Mouse (Mus musculus) neural tube, embryonic 15.5 days (tissue): ENCODE measurements at regions not wholly inside any gene's neighbourhood (a gene's known extent, or its start where the extent isn't known, plus 50 kb on each side); places are given as distances from the start of the nearest gene placed in this dataset.

Experiments
- ATAC-seq: fragments of 200-750 bp; cut with Nextera tagmentation; 2 replicates; pipeline ENCODE4 v1.8.0; 2017; ENCODE audit warnings: mild to moderate bottlenecking, moderate TSS enrichment, moderate library complexity; ENCODE audit not compliant: low FRiP score
- H3K27ac ChIP-seq: fragments of 300-500 bp; sonication (generic); replicated peaks from 2 replicates; pipeline ENCODE4 v1.5.1; 2015; ENCODE audit warnings: mild to moderate bottlenecking, inconsistent platforms
- H3K27me3 ChIP-seq: fragments of 300-500 bp; sonication (generic); replicated peaks from 2 replicates; pipeline ENCODE4 v1.6.1; 2015; ENCODE audit warnings: inconsistent platforms
- H3K36me3 ChIP-seq: fragments of 300-500 bp; sonication (generic); 2 replicates; pipeline ENCODE4 v1.6.1; 2015; ENCODE audit warnings: inconsistent platforms
- H3K4me1 ChIP-seq: fragments of 300-500 bp; sonication (generic); 2 replicates; pipeline ENCODE4 v1.6.1; 2015; ENCODE audit warnings: inconsistent platforms
- H3K4me2 ChIP-seq: fragments of 300-500 bp; sonication (generic); 2 replicates; pipeline ENCODE4 v1.6.1; 2015; ENCODE audit warnings: inconsistent platforms, mild to moderate bottlenecking, moderate library complexity
- H3K4me3 ChIP-seq: fragments of 300-500 bp; sonication (generic); replicated peaks from 2 replicates; pipeline ENCODE4 v1.5.1; 2015; ENCODE audit warnings: mild to moderate bottlenecking, inconsistent platforms
- H3K9ac ChIP-seq: fragments of 300-500 bp; sonication (generic); replicated peaks from 2 replicates; pipeline ENCODE4 v1.6.1; 2015; ENCODE audit warnings: mild to moderate bottlenecking, inconsistent platforms
- H3K9me3 ChIP-seq: fragments of 300-500 bp; sonication (generic); replicated peaks from 2 replicates; pipeline ENCODE4 v1.6.1; 2016; ENCODE audit warnings: inconsistent platforms
- WGBS: fragments of 180-500 bp; shearing (Covaris S2); methylation state at CpG from one replicate; pipeline ENCODE4 v1.1.7; 2015; ENCODE audit warnings: mixed read lengths; 5-methylcytosine and 5-hydroxymethylcytosine counted together

DNA sequence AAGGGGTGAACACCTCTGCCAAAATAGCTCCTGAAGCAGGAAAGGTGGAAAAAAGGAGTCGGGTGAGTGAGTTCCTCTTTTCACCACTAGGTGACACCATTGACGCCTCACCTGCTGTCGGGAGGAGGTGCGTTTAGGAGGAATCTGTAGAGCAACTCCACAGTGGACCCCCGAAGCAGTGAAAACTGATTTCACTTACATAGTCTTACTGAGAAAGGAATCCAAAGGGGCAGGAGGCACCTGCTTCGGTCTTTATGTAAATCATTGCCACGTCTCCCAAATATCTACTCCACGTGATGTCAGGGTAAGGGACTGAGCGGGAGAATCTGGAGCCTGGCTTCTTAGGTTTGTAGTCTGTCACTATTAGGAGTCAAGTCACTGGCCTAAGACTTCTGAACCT lies 220.5 kb upstream of the Ddhd1 start:
- H3K4me2 ChIP-seq = peak overlapping the region; percentile 46
- H3K4me3 ChIP-seq = no peak overlapping the region
- no peaks in the 10 kb centered on the region; the same call in 1 of the 2 replicates for H3K27me3 ChIP-seq
- no peaks in the 10 kb centered on the region for H3K4me1 ChIP-seq
- no peak overlapping the region for H3K27ac ChIP-seq
- whole genome bisulfite sequencing = 19% methylated on average over 9 of the region's 9 CpGs
- no peaks in the 10 kb centered on the region for H3K36me3 ChIP-seq
- H3K9ac ChIP-seq = no peak overlapping the region
- ATAC-seq = 0 out of 2 replicates have a peak, but pooled peaks have one; percentile 45
- no peaks in the 10 kb centered on the region for H3K9me3 ChIP-seq

DNA sequence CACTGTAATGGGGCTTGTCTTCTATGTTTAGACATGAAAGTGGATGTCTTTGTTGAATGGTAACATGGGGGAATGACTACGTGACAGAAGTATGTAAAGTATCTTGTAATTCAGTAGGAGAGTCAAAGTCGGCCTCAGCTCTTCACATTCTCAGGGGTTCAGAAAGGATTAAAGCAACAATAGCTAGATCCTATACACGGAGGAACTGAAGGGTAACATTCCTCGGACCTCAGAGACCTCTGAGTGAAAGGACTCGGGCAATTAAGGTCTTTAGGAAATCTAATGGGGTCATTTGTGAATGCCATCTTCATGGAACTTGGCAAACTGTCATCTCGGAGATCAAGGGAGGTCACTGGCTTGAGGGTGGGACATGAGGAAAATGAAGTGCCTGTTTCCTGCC lies 262.8 kb upstream of the Ddhd1 start:
- 6% methylated on average over 6 of the region's 6 CpGs for WGBS
- ATAC-seq = no peak
- no peaks in the 10 kb centered on the region for H3K4me1 ChIP-seq
- H3K36me3 ChIP-seq = no peaks in the 10 kb centered on the region
- H3K9me3 ChIP-seq = no peaks in the 10 kb centered on the region
- no peak overlapping the region for H3K4me2 ChIP-seq
- H3K27ac ChIP-seq = no peak overlapping the region
- H3K27me3 ChIP-seq = no peaks in the 10 kb centered on the region
- no peak overlapping the region for H3K9ac ChIP-seq
- no peak overlapping the region for H3K4me3 ChIP-seq

DNA sequence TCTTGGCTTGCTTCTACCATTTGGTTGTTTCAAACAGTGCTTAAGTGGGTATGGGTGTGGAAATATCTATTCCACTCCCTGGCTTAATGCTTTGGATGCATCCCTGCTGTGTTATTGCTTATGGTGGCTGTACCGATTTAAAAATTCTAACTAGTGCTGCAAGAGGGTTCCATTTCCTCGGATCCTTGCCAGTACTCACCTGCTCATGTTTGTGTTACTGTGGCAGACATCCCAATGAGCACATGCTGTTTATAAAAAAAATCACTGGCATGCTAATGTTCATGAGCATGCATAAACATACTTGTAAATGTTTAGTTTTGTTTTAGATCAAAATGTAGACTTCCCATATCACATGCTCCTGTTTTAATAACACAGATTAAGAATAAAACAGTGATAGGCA lies 285.6 kb upstream of the Ddhd1 start:
- H3K4me2 ChIP-seq = no peak overlapping the region
- H3K4me1 ChIP-seq = no peaks in the 10 kb centered on the region
- H3K4me3 ChIP-seq = no peak overlapping the region
- WGBS = 65% methylated on average over 2 of the region's 2 CpGs
- no peak for ATAC-seq
- H3K36me3 ChIP-seq = no peaks in the 10 kb centered on the region
- no peaks in the 10 kb centered on the region for H3K27me3 ChIP-seq
- no peak overlapping the region for H3K9ac ChIP-seq
- no peaks in the 10 kb centered on the region for H3K9me3 ChIP-seq
- no peak overlapping the region for H3K27ac ChIP-seq

DNA sequence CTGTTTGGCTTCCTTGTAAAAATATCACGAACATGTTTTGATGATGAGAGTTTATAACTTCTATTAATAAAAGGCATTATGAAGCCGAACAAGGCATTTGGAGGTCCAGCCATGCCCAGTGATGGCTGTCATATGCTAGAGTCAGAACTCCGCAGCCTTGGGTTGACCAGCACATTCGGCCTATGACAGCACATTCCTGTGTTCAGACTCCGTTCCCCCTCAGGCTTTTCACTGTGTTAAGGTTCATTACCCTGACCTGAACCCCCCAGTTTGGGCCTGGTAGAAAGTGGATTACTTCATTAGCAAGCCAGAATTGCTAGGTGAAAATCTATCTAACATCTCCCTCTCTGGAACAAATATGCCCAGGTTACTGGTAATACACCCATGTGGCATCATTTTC lies 286.2 kb upstream of the Ddhd1 start:
- Histone ChIP-seq H3K4me2 (no peak overlapping the region), H3K9ac (no peak overlapping the region), H3K27me3 (no peaks in the 10 kb centered on the region), H3K9me3 (no peaks in the 10 kb centered on the region), H3K36me3 (no peaks in the 10 kb centered on the region), H3K4me3 (no peak overlapping the region), H3K4me1 (no peaks in the 10 kb centered on the region), H3K27ac (no peak overlapping the region)
- 85% methylated on average over 5 of the region's 5 CpGs for WGBS
- no peak for ATAC-seq

DNA sequence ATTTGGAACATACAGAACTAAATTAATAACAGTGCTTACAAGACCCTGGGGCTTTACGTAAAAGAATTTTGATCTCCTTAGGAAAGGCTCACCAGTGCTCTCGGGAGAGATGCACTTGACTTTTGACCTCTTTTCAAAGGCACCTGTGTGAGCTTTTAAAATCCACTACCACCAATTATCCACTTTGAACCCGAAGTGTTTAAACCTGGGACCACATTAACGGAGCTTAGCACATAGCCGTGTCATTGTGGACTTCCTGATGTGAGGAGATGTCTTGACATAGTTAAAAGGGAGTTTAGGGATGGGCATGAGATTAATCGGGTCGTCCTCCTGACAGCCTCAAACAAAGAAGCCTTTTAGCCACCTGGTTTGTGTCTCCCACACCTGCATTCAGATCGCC lies 286.6 kb upstream of the Ddhd1 start:
- WGBS = 65% methylated on average over 8 of the region's 8 CpGs
- no peak for ATAC-seq

DNA sequence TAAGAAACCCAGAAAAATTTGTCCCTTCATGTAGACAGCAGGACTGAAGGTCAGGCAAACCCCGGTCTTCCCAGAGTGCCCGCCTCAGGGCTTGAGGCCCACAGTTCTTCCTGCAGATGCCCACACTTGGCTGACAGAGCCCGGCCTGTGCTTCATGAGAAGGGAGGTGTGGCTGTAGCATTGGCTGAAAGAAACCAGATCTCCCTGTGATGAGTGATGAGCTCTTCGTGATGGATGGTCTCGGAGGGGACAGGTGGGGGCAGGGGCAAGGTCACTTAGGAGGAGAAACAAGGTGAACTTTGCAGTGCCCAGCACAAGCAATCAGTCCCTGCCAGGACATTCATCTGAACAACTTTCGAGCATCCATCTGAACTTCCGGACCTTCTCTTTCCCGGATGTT lies 298.7 kb upstream of the Ddhd1 start:
- ATAC-seq = no peak
- no peaks in the 10 kb centered on the region for H3K9me3 ChIP-seq
- WGBS = 93% methylated on average over 8 of the region's 8 CpGs

More for the DNA sequence above, 286.6 kb upstream of the Ddhd1 start:
- no peaks in the 10 kb centered on the region for H3K9me3 ChIP-seq
- H3K9ac ChIP-seq = no peak overlapping the region
- H3K27me3 ChIP-seq = no peaks in the 10 kb centered on the region
- no peak overlapping the region for H3K4me3 ChIP-seq
- no peaks in the 10 kb centered on the region for H3K36me3 ChIP-seq
- no peaks in the 10 kb centered on the region for H3K4me1 ChIP-seq
- no peak overlapping the region for H3K4me2 ChIP-seq
- H3K27ac ChIP-seq = no peak overlapping the region

DNA sequence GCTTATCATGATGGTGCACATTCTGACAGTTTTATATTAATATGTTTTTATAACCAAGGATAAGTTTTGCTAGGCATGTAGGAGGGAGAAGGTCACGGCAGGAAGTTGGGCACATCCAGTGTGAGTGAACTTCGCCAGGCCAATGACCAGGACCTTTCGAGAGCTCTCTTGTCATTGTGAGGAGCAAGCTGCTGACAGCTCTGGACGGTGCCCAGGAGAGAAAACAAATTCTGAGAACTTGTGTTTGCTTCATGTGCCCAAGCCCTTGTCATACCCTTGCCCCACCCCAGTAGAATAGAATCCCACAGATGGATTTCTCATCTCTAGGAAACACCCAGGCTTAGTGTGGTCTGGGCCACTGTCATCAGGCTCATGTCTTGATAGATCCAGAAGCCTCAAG lies 304.5 kb upstream of the Ddhd1 start:
- H3K9ac ChIP-seq = no peak overlapping the region
- H3K27ac ChIP-seq = no peak overlapping the region
- no peaks in the 10 kb centered on the region for H3K27me3 ChIP-seq
- 96% methylated on average over 4 of the region's 4 CpGs for WGBS
- H3K36me3 ChIP-seq = no peaks in the 10 kb centered on the region
- no peak for ATAC-seq
- H3K4me2 ChIP-seq = no peak overlapping the region
- H3K4me1 ChIP-seq = no peaks in the 10 kb centered on the region
- no peak overlapping the region for H3K4me3 ChIP-seq
- no peaks in the 10 kb centered on the region for H3K9me3 ChIP-seq

More for the DNA sequence above, 298.7 kb upstream of the Ddhd1 start:
- Histone ChIP-seq H3K4me2 (no peak overlapping the region), H3K27me3 (no peaks in the 10 kb centered on the region), H3K9ac (no peak overlapping the region), H3K4me3 (no peak overlapping the region), H3K27ac (no peak overlapping the region), H3K36me3 (no peaks in the 10 kb centered on the region), H3K4me1 (no peaks in the 10 kb centered on the region)

DNA sequence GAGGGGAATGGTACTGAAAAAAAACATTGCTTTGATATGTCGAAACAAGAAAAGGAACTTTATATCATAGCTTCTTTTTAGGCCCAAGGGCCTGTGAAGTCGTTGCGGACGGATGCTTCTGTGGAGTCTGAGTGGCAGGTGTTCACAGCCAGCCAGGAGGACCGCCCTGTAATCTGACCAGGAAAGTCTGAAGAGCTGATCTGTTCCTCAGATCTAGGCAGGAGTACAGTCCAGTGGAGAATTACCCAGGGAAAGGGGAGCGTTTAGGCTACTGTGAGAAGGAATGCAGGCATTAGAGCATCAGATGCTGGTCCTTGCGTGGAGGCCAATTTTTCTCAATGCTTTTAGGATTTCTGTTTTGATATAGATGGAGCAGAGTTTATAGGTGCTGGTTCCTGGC lies 306.1 kb upstream of the Ddhd1 start:
- H3K4me1 ChIP-seq = no peaks in the 10 kb centered on the region
- no peaks in the 10 kb centered on the region for H3K27me3 ChIP-seq
- no peak overlapping the region for H3K27ac ChIP-seq
- H3K4me3 ChIP-seq = no peak overlapping the region
- 82% methylated on average over 7 of the region's 7 CpGs for WGBS
- ATAC-seq = no peak
- no peaks in the 10 kb centered on the region for H3K36me3 ChIP-seq
- no peak overlapping the region for H3K4me2 ChIP-seq
- H3K9ac ChIP-seq = no peak overlapping the region
- no peaks in the 10 kb centered on the region for H3K9me3 ChIP-seq

DNA sequence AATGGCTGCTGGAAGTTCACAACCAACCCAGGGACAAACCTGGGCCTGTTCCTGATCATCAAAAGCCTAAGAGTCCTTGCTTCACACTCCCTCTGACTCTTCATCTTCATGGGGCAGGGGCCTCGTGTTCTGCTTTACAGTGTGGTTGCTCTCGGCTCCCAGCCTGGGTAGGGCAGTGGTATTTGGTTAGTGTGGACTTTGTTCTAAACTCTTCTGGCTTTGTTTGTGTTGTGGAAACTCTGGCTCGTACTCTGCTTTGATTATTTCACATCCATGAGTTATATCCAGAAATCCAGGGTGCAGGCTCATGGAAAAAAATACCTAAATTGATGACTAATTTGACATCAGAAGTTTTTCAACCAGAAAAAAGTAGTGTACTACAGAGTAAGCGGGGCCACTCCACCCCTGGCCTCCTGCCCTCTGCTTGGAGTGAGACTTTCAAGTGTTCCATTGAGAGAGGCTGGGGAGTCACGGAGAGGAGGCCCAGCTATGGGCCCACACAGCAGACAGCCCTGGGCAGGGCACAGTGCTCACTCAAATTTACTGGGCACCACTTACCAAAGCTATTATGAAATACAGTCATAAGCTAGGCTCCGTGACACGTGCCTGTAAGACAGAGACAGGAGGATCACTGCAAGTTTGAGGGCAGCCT lies 325.4 kb upstream of the Ddhd1 start:
- 83% methylated on average over 7 of the region's 7 CpGs for WGBS
- Histone ChIP-seq H3K27ac (no peak overlapping the region), H3K36me3 (no peaks in the 10 kb centered on the region), H3K27me3 (no peaks in the 10 kb centered on the region), H3K9ac (no peak overlapping the region), H3K9me3 (no peaks in the 10 kb centered on the region), H3K4me2 (no peak overlapping the region), H3K4me3 (no peak overlapping the region), H3K4me1 (no peaks in the 10 kb centered on the region)
- no peak for ATAC-seq

DNA sequence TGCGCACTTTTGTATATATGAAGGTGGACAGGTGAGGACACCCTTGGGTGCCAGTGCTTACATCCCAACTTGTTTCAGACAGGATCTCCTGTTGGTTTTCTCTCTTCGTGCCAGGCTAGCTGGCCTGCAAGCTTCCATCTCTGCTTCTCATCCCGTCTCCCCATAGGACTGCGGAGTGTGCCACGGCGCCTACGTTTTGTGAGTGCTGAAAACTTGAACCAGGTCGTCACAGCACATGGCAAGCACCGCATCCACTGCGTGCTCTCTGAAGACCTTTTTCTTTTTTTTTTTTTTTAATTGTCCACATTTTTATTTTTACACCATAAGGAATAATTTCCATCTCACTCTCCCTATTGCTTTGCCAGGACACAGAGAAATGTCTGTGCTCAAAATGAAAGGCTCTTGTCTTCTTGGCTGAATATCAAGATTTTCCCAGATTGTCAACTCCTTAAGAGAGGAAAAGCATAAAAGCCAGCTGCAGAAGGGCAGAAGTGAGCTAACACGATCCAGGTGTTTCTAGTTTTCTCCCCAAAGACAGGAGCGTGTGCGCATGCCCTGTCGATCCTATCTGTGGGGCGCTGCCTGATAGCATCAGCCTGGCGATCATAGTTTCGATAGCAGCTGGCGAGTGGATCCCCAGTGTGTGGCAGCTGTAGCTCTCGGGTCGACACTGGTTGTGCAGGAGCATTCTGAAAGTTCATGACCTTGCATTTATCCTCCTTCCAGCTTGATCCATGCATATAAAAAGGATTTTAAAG lies 326.4 kb upstream of the Ddhd1 start:
- 85% methylated on average over 20 of the region's 20 CpGs for WGBS
- no peak overlapping the region for H3K4me2 ChIP-seq
- no peaks in the 10 kb centered on the region for H3K9me3 ChIP-seq
- H3K27ac ChIP-seq = no peak overlapping the region
- H3K4me3 ChIP-seq = no peak overlapping the region
- no peak for ATAC-seq
- H3K4me1 ChIP-seq = no peaks in the 10 kb centered on the region
- H3K9ac ChIP-seq = no peak overlapping the region
- H3K36me3 ChIP-seq = no peaks in the 10 kb centered on the region
- H3K27me3 ChIP-seq = no peaks in the 10 kb centered on the region

DNA sequence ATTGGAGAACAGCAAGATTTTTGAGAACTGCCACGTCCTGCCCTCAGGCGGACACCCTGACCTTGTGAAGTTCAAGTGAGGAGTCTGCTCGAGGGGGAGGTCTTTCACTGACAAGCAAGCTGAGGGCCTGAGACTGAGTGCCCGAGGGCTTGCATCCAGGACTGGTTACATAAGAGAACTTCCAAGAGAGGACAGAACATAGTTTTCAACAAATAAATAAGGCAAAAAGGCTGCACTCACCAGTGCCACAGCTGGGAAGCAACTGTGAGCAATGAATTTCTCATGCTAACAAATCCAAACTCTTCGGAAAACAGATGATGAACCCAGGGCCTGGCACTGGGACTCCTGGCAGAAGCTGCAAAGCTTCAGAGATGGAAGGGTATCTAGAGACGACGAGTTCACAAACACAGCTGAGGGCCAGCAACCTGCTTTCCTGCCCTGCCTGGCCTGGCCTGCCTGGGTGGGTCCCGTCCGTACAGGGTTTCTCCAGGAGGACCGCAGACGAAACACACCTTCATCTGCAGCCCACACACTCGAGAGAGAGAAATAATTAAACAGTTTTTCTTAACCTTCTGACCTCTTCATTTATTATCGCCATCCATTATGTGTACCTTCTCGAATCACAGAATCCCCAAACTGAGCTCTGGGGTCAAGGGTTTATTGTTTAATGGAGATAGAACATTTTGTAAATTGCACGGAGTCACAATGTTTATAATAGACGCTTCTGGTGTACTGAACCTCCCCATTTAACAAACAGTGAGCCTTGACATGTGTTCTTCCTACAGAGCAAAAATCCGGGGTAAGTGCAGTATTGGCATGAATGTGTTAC lies 334.3 kb upstream of the Ddhd1 start:
- WGBS = 67% methylated on average over 17 of the region's 17 CpGs

DNA sequence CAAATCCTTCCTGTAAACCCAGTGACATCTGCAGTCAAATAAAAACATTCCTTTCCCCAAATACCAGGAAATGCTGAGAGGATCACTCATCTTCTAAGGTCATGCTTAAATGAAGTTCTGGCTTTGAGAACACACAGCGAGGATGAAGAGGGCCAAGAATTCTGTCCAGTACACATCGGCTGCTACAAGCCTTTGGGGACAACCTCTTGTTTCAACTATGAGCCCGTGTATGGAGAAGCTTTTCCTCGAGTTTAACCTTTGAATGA lies 334.9 kb upstream of the Ddhd1 start:
- no peaks in the 10 kb centered on the region for H3K36me3 ChIP-seq
- WGBS = 77% methylated on average over 4 of the region's 4 CpGs
- no peak overlapping the region for H3K27ac ChIP-seq
- H3K9me3 ChIP-seq = no peaks in the 10 kb centered on the region
- H3K4me3 ChIP-seq = no peak overlapping the region
- H3K27me3 ChIP-seq = no peaks in the 10 kb centered on the region
- ATAC-seq = no peak
- no peak overlapping the region for H3K4me2 ChIP-seq
- H3K9ac ChIP-seq = no peak overlapping the region
- no peaks in the 10 kb centered on the region for H3K4me1 ChIP-seq

More for the DNA sequence above, 334.3 kb upstream of the Ddhd1 start:
- H3K4me2 ChIP-seq = no peak overlapping the region
- H3K9ac ChIP-seq = no peak overlapping the region
- no peak overlapping the region for H3K4me3 ChIP-seq
- no peak for ATAC-seq
- no peak overlapping the region for H3K27ac ChIP-seq
- no peaks in the 10 kb centered on the region for H3K36me3 ChIP-seq
- H3K9me3 ChIP-seq = no peaks in the 10 kb centered on the region
- H3K27me3 ChIP-seq = no peaks in the 10 kb centered on the region
- H3K4me1 ChIP-seq = no peaks in the 10 kb centered on the region
